Mouse (Mus musculus) limb, embryonic 13.5 days (tissue): ENCODE measurements around the gene Snrpn. TPM values are rescaled to one million over a fixed set of nuclear protein-coding genes. Genes with fewer than 3 reads are reported as not detected.
"Not testable (repeated sequence)": the region's sequence is repeated elsewhere in the genome, so short reads cannot be mapped to it uniquely, and the experiment has no call there.

Experiments
- ATAC-seq: fragments of 200-750 bp; cut with Nextera tagmentation; 2 replicates; pipeline ENCODE4 v1.8.0; 2017; ENCODE audit warnings: low read depth, moderate number of reproducible peaks, moderate TSS enrichment; ENCODE audit not compliant: low FRiP score
- H3K27ac ChIP-seq: fragments of 300-500 bp; sonication (generic); 2 replicates; pipeline ENCODE4 v1.5.1; 2015; ENCODE audit warnings: inconsistent platforms, mild to moderate bottlenecking, moderate library complexity
- H3K27me3 ChIP-seq: fragments of 300-500 bp; sonication (generic); 2 replicates; pipeline ENCODE4 v1.6.1; 2015; ENCODE audit warnings: mild to moderate bottlenecking, inconsistent platforms
- H3K36me3 ChIP-seq: fragments of 300-500 bp; sonication (generic); 2 replicates; pipeline ENCODE4 v1.6.1; 2015; ENCODE audit warnings: inconsistent platforms, mild to moderate bottlenecking, moderate library complexity
- H3K4me1 ChIP-seq: fragments of 300-500 bp; sonication (generic); 2 replicates; pipeline ENCODE4 v1.6.1; 2015; ENCODE audit warnings: inconsistent platforms
- H3K4me2 ChIP-seq: fragments of 300-500 bp; sonication (generic); replicated peaks from 2 replicates; pipeline ENCODE4 v1.6.1; 2015; ENCODE audit warnings: inconsistent platforms, mild to moderate bottlenecking, moderate library complexity
- H3K4me3 ChIP-seq: fragments of 300-500 bp; sonication (generic); 2 replicates; pipeline ENCODE4 v1.5.1; 2015; ENCODE audit warnings: moderate library complexity, mild to moderate bottlenecking, inconsistent platforms
- H3K9ac ChIP-seq: fragments of 300-500 bp; sonication (generic); 2 replicates; pipeline ENCODE4 v1.6.1; 2015; ENCODE audit warnings: mild to moderate bottlenecking, inconsistent platforms
- H3K9me3 ChIP-seq: fragments of 300-500 bp; sonication (generic); 2 replicates; pipeline ENCODE4 v1.6.1; 2016; ENCODE audit warnings: inconsistent platforms
- WGBS: fragments of 180-500 bp; shearing (Covaris S2); methylation state at CpG from one replicate; pipeline ENCODE4 v1.1.7; 2015; 5-methylcytosine and 5-hydroxymethylcytosine counted together
- polyA plus RNA-seq: library from polyadenylated mRNA; unstranded; fragments of >200 nt; fragmentation: Nextera tagmentation; extraction: Ambion mirVana; gene quantifications from 2 replicates; pipeline ENCODE4 v1.2.1, GENCODE M21; 2015

The Snrpn gene
- 43.0 and 47.3 TPM in 2 replicates for polyA plus RNA-seq

DNA sequence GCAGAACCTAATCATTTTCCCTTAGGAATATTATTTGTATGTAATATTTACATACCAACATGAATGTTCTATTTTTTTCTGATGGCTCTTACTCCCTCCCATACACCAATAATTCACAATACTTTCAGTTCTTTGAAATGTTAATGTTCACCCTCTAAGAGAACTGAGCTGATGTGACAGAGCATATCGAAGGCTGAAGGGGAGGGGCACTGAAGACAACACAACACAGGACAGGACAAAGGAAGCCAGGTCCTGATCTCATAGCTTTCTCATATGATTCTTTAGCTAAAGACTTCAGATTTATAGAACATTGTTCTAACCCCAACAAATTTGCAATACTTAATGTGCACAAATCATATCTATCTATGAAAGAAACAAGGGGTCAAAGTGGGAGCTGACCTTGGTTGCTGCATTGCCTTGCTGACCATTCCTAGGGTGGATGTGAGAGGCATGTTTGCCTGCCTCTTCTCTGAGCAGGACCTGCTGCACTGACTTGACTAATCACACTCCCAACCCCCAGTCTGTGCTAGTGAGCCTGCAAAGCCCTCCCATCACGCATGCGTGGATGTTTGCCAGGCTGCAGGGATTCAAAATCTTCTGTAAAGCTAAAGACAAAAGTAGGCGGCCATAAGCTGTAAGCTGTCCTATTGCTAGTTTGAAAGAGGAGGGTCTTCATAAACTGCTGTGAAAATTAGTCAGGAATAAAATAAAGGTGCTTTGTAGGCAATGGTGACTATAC, at the start of gene Snrpn:
Gene Snrpn, minus strand, starts transcription at position 478 of the 739 bp plus-strand sequence.
- Histone ChIP-seq H3K4me1 (no peaks in the 10 kb centered on the region), H3K4me2 (no peak within 1 kb of the TSS), H3K27me3 (no peaks in the 10 kb centered on the region), H3K36me3 (no peaks in the 10 kb centered on the region), H3K9me3 (peaks cover 2% of the 10 kb centered on the region; the same call in 1 of the 2 replicates), H3K9ac (no peak within 1 kb of the TSS), H3K27ac (no peak within 1 kb of the TSS), H3K4me3 (no peak within 1 kb of the TSS)
- no peak for ATAC-seq
- 50% methylated on average over 4 of the region's 4 CpGs for WGBS

GRCm38 (mm10) chr7:60170250-60171185, 30.5 kb upstream of the Snrpn start:
- no peak for ATAC-seq
- no peak overlapping the region for H3K27ac ChIP-seq
- H3K4me1 ChIP-seq, result no peaks in the 10 kb centered on the region
- no peaks in the 10 kb centered on the region for H3K36me3 ChIP-seq
- H3K4me3 ChIP-seq, result no peak overlapping the region
- H3K9me3 ChIP-seq, result no peaks in the 10 kb centered on the region
- no peaks in the 10 kb centered on the region for H3K27me3 ChIP-seq
- H3K9ac ChIP-seq, result no peak overlapping the region
- WGBS, result 76% methylated on average over 5 of the region's 5 CpGs
- no peak overlapping the region for H3K4me2 ChIP-seq

- no peak overlapping the region for H3K4me3 ChIP-seq
- no peaks in the 10 kb centered on the region; the same call in 1 of the 2 replicates for H3K9me3 ChIP-seq
- WGBS, result 59% methylated on average over 7 of the region's 7 CpGs
- H3K27me3 ChIP-seq, result no peaks in the 10 kb centered on the region
- H3K27ac ChIP-seq, result no peak overlapping the region
- H3K9ac ChIP-seq, result no peak overlapping the region
- no peak for ATAC-seq
- H3K4me1 ChIP-seq, result no peaks in the 10 kb centered on the region
- no peak overlapping the region for H3K4me2 ChIP-seq
- no peaks in the 10 kb centered on the region for H3K36me3 ChIP-seq
These were observed 14.7 kb downstream of the Snrpn start for GRCm38 (mm10) chr7:60125332-60125731.

- WGBS, result 58% methylated on average over 3 of the region's 3 CpGs
- not testable (repeated sequence) for H3K4me2 ChIP-seq, H3K4me3 ChIP-seq, ATAC-seq, H3K27ac ChIP-seq, H3K9me3 ChIP-seq, H3K4me1 ChIP-seq, H3K9ac ChIP-seq, H3K27me3 ChIP-seq, H3K36me3 ChIP-seq
These were observed 16.9 kb downstream of the Snrpn start for GRCm38 (mm10) chr7:60123086-60123624.

- no peaks in the 10 kb centered on the region for H3K27me3 ChIP-seq
- 73% methylated on average over 2 of the region's 2 CpGs for WGBS
These were observed 17.5 kb downstream of the Snrpn start for GRCm38 (mm10) chr7:60122434-60123085.

GRCm38 (mm10) chr7:60097154-60097859, 42.7 kb downstream of the Snrpn start:
- no peaks in the 10 kb centered on the region for H3K27me3 ChIP-seq
- H3K36me3 ChIP-seq, result no peaks in the 10 kb centered on the region
- no peak overlapping the region for H3K9ac ChIP-seq
- no peaks in the 10 kb centered on the region for H3K4me1 ChIP-seq
- no peaks in the 10 kb centered on the region for H3K9me3 ChIP-seq
- 64% methylated on average over 3 of the region's 3 CpGs for WGBS
- no peak overlapping the region for H3K4me3 ChIP-seq
- no peak overlapping the region for H3K4me2 ChIP-seq
- ATAC-seq, result no peak
- H3K27ac ChIP-seq, result no peak overlapping the region

More at GRCm38 (mm10) chr7:60122434-60123085, 17.5 kb downstream of the Snrpn start:
- Histone ChIP-seq H3K36me3 (no peaks in the 10 kb centered on the region), H3K9me3 (no peaks in the 10 kb centered on the region), H3K4me1 (no peaks in the 10 kb centered on the region), H3K4me3 (no peak overlapping the region), H3K27ac (no peak overlapping the region), H3K9ac (no peak overlapping the region), H3K4me2 (no peak overlapping the region)
- ATAC-seq, result no peak

DNA sequence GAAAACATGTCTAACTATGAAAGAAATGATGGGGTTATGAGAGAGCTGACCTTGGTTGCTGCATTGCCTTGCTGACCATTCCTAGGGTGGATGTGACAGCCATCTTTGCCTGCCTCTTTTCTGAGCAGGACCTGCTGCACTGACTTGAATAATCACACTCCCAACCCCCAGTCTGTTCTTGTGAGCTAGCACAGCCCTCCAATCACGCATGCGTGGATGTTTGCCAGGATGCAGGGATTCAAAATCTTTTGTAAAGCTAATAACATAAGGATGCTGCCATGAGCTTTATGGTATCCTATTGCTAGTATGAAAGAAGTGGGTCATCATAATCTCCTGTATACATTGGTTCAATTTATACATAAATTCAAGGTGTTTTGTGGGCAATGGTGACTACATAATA, 63.7 kb downstream of the Snrpn start:
- H3K4me2 ChIP-seq, result no peak overlapping the region
- no peak overlapping the region for H3K4me3 ChIP-seq
- no peaks in the 10 kb centered on the region for H3K36me3 ChIP-seq
- ATAC-seq, result no peak
- no peak overlapping the region for H3K27ac ChIP-seq
- H3K9ac ChIP-seq, result no peak overlapping the region
- no peaks in the 10 kb centered on the region; the same call in 1 of the 2 replicates for H3K9me3 ChIP-seq
- H3K4me1 ChIP-seq, result no peaks in the 10 kb centered on the region
- WGBS, result 66% methylated on average over 2 of the region's 2 CpGs
- no peaks in the 10 kb centered on the region for H3K27me3 ChIP-seq

DNA sequence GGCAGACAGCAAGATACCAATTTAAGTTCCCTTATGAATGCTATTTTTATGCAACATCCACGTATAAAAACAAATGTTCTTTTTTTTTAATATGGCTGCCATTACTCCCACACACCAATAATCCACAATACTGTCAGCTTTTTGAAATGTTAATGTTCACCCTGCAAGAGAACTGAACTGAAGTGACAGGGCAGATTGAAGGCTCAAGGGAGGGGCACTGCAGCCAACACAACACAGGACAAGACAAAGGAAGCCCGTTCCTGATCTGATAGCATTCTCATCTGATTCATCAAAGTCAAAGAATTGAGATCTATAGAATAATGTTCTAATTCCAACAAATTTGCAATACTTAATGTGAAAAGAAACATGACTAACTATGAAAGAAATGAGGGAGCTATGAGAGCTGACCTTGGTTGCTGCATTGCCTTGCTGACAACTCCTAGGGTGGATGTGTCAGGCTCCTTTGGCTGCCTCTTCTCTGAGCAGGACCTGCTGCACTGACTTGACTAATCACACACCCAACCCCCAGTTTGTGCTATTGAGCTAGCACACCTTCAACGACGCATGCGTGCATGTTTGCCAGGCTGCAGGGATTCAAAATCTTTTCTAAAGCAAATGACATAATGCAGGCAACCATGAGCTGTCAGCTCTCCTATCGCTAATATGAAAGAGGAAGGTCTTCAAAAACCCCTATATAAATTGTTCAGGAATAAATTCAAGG, 92.4 kb downstream of the Snrpn start:
- no peak overlapping the region for H3K27ac ChIP-seq
- H3K9ac ChIP-seq, result no peak overlapping the region
- no peaks in the 10 kb centered on the region for H3K4me1 ChIP-seq
- no peaks in the 10 kb centered on the region for H3K9me3 ChIP-seq
- no peaks in the 10 kb centered on the region for H3K27me3 ChIP-seq
- no peak for ATAC-seq
- H3K4me3 ChIP-seq, result no peak overlapping the region
- WGBS, result 80% methylated on average over 6 of the region's 6 CpGs
- no peaks in the 10 kb centered on the region for H3K36me3 ChIP-seq
- no peak overlapping the region for H3K4me2 ChIP-seq

DNA sequence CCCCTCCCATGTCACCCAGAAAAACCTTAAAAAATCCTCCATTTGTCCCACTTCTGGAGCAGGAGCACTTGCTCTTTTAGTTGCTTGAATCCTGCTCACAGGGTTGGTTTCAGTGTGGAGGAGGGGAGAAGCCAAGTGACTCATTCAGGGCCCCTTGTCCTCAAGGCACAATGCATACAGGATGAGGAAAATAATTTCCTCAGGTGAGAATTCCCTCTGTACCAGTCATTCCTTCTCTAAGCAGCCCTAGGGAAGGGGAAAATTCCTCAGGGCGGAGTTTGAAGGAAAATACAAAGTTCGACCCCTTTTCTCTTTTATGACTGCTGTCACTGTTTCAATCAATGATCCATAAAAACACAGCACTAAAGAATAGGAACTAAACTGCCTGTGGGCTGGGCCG, 126.8 kb downstream of the Snrpn start:
- Histone ChIP-seq H3K4me1 (no peaks in the 10 kb centered on the region), H3K4me2 (no peak overlapping the region), H3K9ac (no peak overlapping the region), H3K27me3 (no peaks in the 10 kb centered on the region), H3K36me3 (no peaks in the 10 kb centered on the region), H3K4me3 (no peak overlapping the region), H3K9me3 (no peaks in the 10 kb centered on the region), H3K27ac (no peak overlapping the region)
- no peak for ATAC-seq
- 58% methylated on average over 3 of the region's 3 CpGs for WGBS

- 37% methylated on average over 3 of the region's 3 CpGs for WGBS
- peaks cover 23% of the 10 kb centered on the region for H3K9me3 ChIP-seq
- H3K4me2 ChIP-seq, result no peak overlapping the region
- no peaks in the 10 kb centered on the region for H3K36me3 ChIP-seq
- ATAC-seq, result no peak
- no peak overlapping the region for H3K27ac ChIP-seq
- H3K27me3 ChIP-seq, result no peaks in the 10 kb centered on the region
- H3K4me3 ChIP-seq, result no peak overlapping the region
- H3K4me1 ChIP-seq, result no peaks in the 10 kb centered on the region
- H3K9ac ChIP-seq, result no peak overlapping the region
These were observed 132.2 kb downstream of the Snrpn start for GRCm38 (mm10) chr7:60007727-60008360.
